Mouse (Mus musculus): ENCODE measurements around the gene Rfx5. TPM values are rescaled to one million over a fixed set of nuclear protein-coding genes. Genes with fewer than 3 reads are reported as not detected.
A peak's percentile ranks its signal among the peaks of the same experiment; 100 is the strongest.

The Rfx5 gene
- total RNA-seq, 2 experiments from 2014 or later: 2.9 to 6.3 TPM

DNA sequence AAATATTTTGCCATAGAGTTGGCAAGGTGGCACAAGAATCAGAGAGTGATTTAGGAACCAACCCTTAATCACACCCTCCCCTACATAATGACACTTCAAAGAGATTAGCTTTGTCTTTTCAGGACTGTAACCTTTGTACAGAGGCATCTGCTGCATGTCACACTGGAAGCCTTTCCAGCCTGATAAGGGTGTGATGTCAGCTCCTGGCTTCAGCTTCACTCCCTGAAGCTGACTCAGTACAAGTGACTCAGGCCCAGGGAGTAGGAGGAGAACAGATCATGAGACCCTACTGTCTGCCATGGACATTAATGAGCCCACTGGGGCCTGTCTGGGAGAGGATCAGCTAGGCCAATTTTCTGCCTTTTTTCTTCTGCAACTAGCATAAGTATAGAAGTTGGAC lies 33.7 kb downstream of the Rfx5 start:
- DNase-seq (ENCODE audit: low spot score): peak; percentile 83

DNA sequence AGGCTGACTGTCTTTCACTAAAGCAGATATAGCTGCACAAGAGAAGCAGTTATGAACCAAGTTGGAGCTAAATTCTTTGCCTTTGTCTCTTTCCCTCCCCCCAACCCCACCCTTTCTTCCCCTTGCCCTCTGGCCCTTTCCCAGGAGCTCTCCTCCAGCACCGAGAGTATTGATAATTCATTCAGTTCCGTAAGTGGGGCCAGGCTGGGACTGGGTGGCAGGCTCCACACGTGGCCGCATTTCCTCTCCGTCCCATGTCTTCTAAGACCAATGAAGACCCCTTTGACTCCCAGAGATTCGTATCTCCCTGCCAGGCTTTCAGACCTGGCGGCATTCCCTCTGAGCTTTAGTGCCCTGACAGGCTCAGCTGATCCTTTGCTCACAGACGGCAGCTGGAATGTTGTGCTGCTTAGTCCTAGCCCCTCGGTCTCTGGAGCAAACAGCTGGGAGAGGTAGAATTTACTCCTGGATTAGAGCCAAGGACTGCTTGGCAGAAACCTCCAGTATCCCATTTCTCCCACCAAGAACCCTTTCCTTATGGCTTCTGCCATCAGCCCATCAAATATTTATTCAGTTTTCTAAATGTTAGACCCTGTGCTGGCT lies 35.4 kb downstream of the Rfx5 start:
- DNase-seq (ENCODE audit: low spot score): peak; percentile 63

DNA sequence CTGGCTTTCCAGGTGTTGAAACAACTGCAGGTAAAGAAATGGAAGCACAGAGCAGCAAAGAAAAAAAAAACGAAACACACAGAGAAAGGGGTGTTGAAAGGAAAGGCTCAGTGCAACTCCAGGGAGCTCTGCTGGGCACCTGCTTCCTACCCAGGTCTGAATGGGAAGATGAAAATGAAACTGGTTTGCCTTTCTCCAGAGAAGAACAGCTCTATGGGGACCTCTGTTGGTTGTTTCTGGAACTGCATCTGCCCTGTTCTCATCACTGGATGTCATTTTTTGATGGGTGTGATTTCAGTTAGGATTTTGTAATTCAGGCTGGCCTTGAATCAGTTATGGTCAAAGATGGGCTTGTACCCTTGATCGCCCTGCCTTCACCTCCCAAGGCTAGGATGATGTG lies 43.1 kb downstream of the Rfx5 start:
- peak; percentile 87 for DNase-seq (ENCODE audit: low spot score)

DNA sequence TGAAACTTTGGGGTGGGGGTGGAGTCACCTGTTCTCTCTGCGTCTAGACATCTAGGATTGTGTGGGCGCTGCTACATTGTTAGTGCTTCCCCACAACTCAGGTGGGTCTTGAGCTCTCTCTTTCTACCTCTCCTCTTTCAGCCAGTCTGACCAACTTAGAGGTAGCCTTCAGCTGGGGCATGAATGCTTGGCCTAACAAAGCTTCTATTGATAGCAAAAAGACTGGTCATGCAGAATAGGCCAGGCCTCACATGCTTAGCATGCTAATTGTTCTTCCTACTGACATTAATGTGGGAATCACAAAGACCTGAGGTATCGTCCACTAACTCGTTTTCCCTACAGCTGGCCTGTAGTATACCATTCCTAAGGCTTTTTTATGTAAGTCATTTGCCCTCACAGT lies 48.7 kb downstream of the Rfx5 start:
- no peak for DNase-seq (ENCODE audit: low spot score)

GRCm38 (mm10) chr3:95003273-95003672 lies 49.4 kb downstream of the Rfx5 start:
- no peak for DNase-seq (ENCODE audit: low spot score)

DNA sequence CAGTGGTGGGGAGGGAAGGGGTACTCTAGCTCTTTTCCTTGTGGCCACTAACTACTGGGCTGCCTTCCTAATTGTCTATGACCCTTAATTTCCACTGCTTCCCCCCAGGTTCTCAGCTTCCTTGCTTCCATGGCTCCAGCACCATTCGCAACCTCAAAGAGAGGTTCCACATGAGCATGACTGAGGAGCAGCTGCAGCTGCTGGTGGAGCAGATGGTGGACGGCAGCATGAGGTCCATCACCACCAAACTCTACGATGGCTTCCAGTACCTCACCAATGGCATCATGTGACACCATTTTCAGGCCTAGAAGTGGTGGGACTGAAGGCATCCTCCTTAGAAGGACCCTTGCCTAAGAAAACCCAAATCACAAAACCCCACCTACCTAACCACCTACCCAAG lies 51.8 kb downstream of the Rfx5 start:
- DNase-seq (ENCODE audit: low spot score): no peak

DNA sequence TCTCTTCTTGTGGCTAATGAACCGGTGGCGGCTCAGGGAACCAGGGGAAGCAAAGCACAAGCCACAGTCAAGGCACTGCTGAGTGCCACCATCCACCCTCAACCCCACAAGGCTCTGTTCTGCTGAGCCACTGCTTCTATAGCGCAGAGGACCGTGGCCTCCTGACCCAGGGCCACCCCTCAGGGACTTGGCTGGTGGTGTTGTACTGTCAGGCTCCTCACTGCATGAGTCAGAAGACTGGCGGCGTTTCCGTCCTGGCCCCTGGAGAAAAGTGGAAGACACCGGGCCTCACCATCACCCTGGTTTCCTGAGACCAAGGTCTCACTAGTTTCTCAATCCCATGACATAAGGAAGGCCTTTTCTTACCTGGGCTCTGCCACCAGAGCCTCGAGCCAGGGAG lies 53.8 kb downstream of the Rfx5 start:
- DNase-seq (ENCODE audit: low spot score): peak; percentile 26

GRCm38 (mm10) chr3:95010396-95010795 lies 56.5 kb downstream of the Rfx5 start:
- DNase-seq (ENCODE audit: low spot score): no peak

Small RNA genes within 50 kb of the gene (microRNA-seq; reads per million reads assigned to microRNA genes)
- gene Mir7013: 4.4 reads per million, percentile 8 among the genes with 10 or more reads in this experiment

Other genes with a start within 250 kb of the Rfx5 start
- under 1 TPM; 0.05 to 0.14 TPM for gene Cgn, start 167.6 kb upstream of the Rfx5 start, total RNA-seq (2021)
- gene Pogz, start 116.5 kb upstream of the Rfx5 start, total RNA-seq (2021): 10 to 100 TPM; 13.0 to 16.4 TPM
- 100 to 1,000 TPM; 173 to 201 TPM for gene Psmb4, start 67.1 kb upstream of the Rfx5 start, total RNA-seq (2021)
- gene Selenbp1, start 21.0 kb upstream of the Rfx5 start, total RNA-seq (2021): 10 to 100 TPM; 17.5 to 23.1 TPM
- gene Pi4kb, start 20.7 kb downstream of the Rfx5 start, total RNA-seq (2021): 10 to 100 TPM; 16.8 to 19.0 TPM
- 10 to 100 TPM; 13.2 to 14.9 TPM for gene Zfp687, start 61.4 kb downstream of the Rfx5 start, total RNA-seq (2021)
- gene Psmd4, start 88.5 kb downstream of the Rfx5 start, total RNA-seq (2021): 100 to 1,000 TPM; 222 to 224 TPM
- 10 to 100 TPM; 21.7 to 31.8 TPM for gene Pip5k1a, start 152.9 kb downstream of the Rfx5 start, total RNA-seq (2021)
- 10 to 100 TPM; 64.3 to 85.5 TPM for gene Vps72, start 156.9 kb downstream of the Rfx5 start, total RNA-seq (2021)
- gene Tmod4, start 170.4 kb downstream of the Rfx5 start, total RNA-seq (2021): 100 to 1,000 TPM; 663 to 722 TPM
- 10 to 100 TPM; 34.6 to 46.5 TPM for gene Scnm1, start 179.9 kb downstream of the Rfx5 start, total RNA-seq (2021)
- gene Lysmd1, start 180.0 kb downstream of the Rfx5 start, total RNA-seq (2021): 1 to 10 TPM; 6.3 to 6.6 TPM
- gene Tnfaip8l2, start 188.3 kb downstream of the Rfx5 start, total RNA-seq (2021): under 1 TPM; 0.27 to 0.55 TPM
- 100 to 1,000 TPM in 1 of 2 experiments, 10 to 100 TPM in 1; 75.9 to 111 TPM for gene Sema6c, start 206.4 kb downstream of the Rfx5 start, total RNA-seq (2021)